Mouse (Mus musculus) stomach, postnatal 0 days (tissue): ENCODE measurements around the gene Upp2. TPM values are rescaled to one million over a fixed set of nuclear protein-coding genes. Genes with fewer than 3 reads are reported as not detected.

Experiments
- ATAC-seq: fragments of 200-750 bp; cut with Nextera tagmentation; 2 replicates; pipeline ENCODE4 v1.8.0; 2017; ENCODE audit not compliant: low FRiP score, low TSS enrichment
- DNase-seq: peaks from one replicate; pipeline ENCODE4 v3.0.0-alpha.2; 2016; ENCODE audit warnings: low spot score
- H3K27ac ChIP-seq: fragments of 300-500 bp; sonication (generic); replicated peaks from 2 replicates; pipeline ENCODE4 v1.5.1; 2014; ENCODE audit warnings: mild to moderate bottlenecking, control low read depth
- H3K27me3 ChIP-seq: fragments of 300-500 bp; sonication (generic); 2 replicates; pipeline ENCODE4 v1.6.1; 2014; ENCODE audit warnings: low read length; ENCODE audit not compliant: control insufficient read depth, insufficient read depth
- H3K36me3 ChIP-seq: fragments of 300-500 bp; sonication (generic); 2 replicates; pipeline ENCODE4 v1.6.1; 2014; ENCODE audit warnings: low read length, mixed read lengths; ENCODE audit not compliant: control insufficient read depth, insufficient read depth
- H3K4me1 ChIP-seq: fragments of 300-500 bp; sonication (generic); replicated peaks from 2 replicates; pipeline ENCODE4 v1.6.1; 2014; ENCODE audit warnings: antibody characterized with exemption; ENCODE audit not compliant: control insufficient read depth, insufficient read depth
- H3K4me2 ChIP-seq: fragments of 300-500 bp; sonication (generic); replicated peaks from 2 replicates; pipeline ENCODE4 v1.6.1; 2014; ENCODE audit warnings: low read depth, mild to moderate bottlenecking, control low read depth, moderate library complexity
- H3K4me3 ChIP-seq: fragments of 300-500 bp; sonication (generic); 2 replicates; pipeline ENCODE4 v1.5.1; 2014; ENCODE audit warnings: low read depth, low read length, control low read depth
- H3K9ac ChIP-seq: fragments of 300-500 bp; sonication (generic); 2 replicates; pipeline ENCODE4 v1.6.1; 2014; ENCODE audit warnings: mild to moderate bottlenecking, low read length, control low read depth, mixed read lengths
- H3K9me3 ChIP-seq: fragments of 300-500 bp; sonication (generic); 2 replicates; pipeline ENCODE4 v1.6.1; 2016; ENCODE audit warnings: low read length; ENCODE audit not compliant: control insufficient read depth
- CTCF ChIP-seq: IDR thresholded peaks from 2 replicates; pipeline ENCODE4 v1.5.1; 2016; ENCODE audit warnings: antibody characterized with exemption, low read depth, mild to moderate bottlenecking, moderate library complexity
- EP300 ChIP-seq: optimal IDR thresholded peaks from 2 replicates; pipeline ENCODE3; 2016; ENCODE audit warnings: antibody characterized with exemption
- WGBS: fragments of 180-500 bp; shearing (Covaris S2); extraction: QIAGEN DNeasy Blood & Tissue Kit; methylation state at CpG from one replicate; pipeline ENCODE4 v1.1.7; 2014; 5-methylcytosine and 5-hydroxymethylcytosine counted together
- polyA plus RNA-seq: library from polyadenylated mRNA; unstranded; fragments of >200 nt; fragmentation: Nextera tagmentation; extraction: Ambion mirVana; gene quantifications from 2 replicates; pipeline ENCODE4 v1.2.1, GENCODE M21; 2015

The Upp2 gene
- polyA plus RNA-seq, 1 experiment from 2014 or later, result 6.1 TPM

- no peak overlapping the region for H3K9ac ChIP-seq
Observed at GRCm38 (mm10) chr2:58707676-58708075, 140.6 kb downstream of the Upp2 start.

GRCm38 (mm10) chr2:58710234-58710633 is 143.1 kb downstream of the Upp2 start:
- 22% methylated on average over 5 of the region's 5 CpGs for WGBS
- no peaks in the 10 kb centered on the region for H3K4me1 ChIP-seq
- TF ChIP-seq EP300 (no peak), CTCF (peak; percentile 28)
- DNase-seq, result no peak
- peak; percentile 75; the same call in 1 of the 2 replicates for ATAC-seq
- no peaks in the 10 kb centered on the region for H3K27me3 ChIP-seq
- no peak overlapping the region for H3K4me2 ChIP-seq
- no peaks in the 10 kb centered on the region for H3K9me3 ChIP-seq
- H3K36me3 ChIP-seq, result no peaks in the 10 kb centered on the region
- no peak overlapping the region for H3K27ac ChIP-seq
- H3K4me3 ChIP-seq, result no peak overlapping the region
- no peak overlapping the region for H3K9ac ChIP-seq

More at GRCm38 (mm10) chr2:58707676-58708075, 140.6 kb downstream of the Upp2 start:
- Histone ChIP-seq H3K27me3 (no peaks in the 10 kb centered on the region), H3K36me3 (no peaks in the 10 kb centered on the region), H3K27ac (no peak overlapping the region), H3K4me2 (no peak overlapping the region), H3K4me1 (no peaks in the 10 kb centered on the region), H3K4me3 (no peak overlapping the region), H3K9me3 (no peaks in the 10 kb centered on the region)
- ATAC-seq (no peak), DNase-seq (no peak)
- TF ChIP-seq EP300 (no peak), CTCF (no peak)
- WGBS, result 78% methylated on average over 3 of the region's 3 CpGs

GRCm38 (mm10) chr2:58711049-58711448 is 144.0 kb downstream of the Upp2 start:
- Histone ChIP-seq H3K9ac (no peak overlapping the region), H3K9me3 (no peaks in the 10 kb centered on the region), H3K4me1 (no peaks in the 10 kb centered on the region), H3K4me2 (no peak overlapping the region), H3K27ac (0 out of 2 replicates have a peak overlapping the region, but pooled peaks have one; percentile 9), H3K27me3 (no peaks in the 10 kb centered on the region), H3K36me3 (no peaks in the 10 kb centered on the region), H3K4me3 (no peak overlapping the region)
- ATAC-seq (no peak), DNase-seq (no peak)
- no peak for TF ChIP-seq CTCF
- TF ChIP-seq EP300, result no peak
- 83% methylated on average over 4 of the region's 4 CpGs for WGBS

- H3K9me3 ChIP-seq, result no peaks in the 10 kb centered on the region
- ATAC-seq, result no peak
- no peak overlapping the region for H3K27ac ChIP-seq
- no peak overlapping the region for H3K4me2 ChIP-seq
- 63% methylated on average over 2 of the region's 2 CpGs for WGBS
- H3K27me3 ChIP-seq, result no peaks in the 10 kb centered on the region
- H3K4me1 ChIP-seq, result no peaks in the 10 kb centered on the region
- no peaks in the 10 kb centered on the region for H3K36me3 ChIP-seq
- no peak for DNase-seq
- no peak overlapping the region for H3K9ac ChIP-seq
- no peak overlapping the region for H3K4me3 ChIP-seq
- no peak for TF ChIP-seq EP300
- TF ChIP-seq CTCF, result no peak
Observed at GRCm38 (mm10) chr2:58711491-58711890, 144.4 kb downstream of the Upp2 start.

- Histone ChIP-seq H3K36me3 (no peaks in the 10 kb centered on the region), H3K27me3 (no peaks in the 10 kb centered on the region), H3K4me1 (no peaks in the 10 kb centered on the region), H3K9me3 (no peaks in the 10 kb centered on the region), H3K4me3 (no peak overlapping the region), H3K27ac (no peak overlapping the region), H3K4me2 (no peak overlapping the region), H3K9ac (no peak overlapping the region)
- no peak for ATAC-seq
- TF ChIP-seq EP300 (no peak), CTCF (no peak)
- 30% methylated on average over 5 of the region's 5 CpGs for WGBS
- peak; percentile 65 for DNase-seq
Observed at GRCm38 (mm10) chr2:58711935-58712334, 144.8 kb downstream of the Upp2 start.

- TF ChIP-seq EP300, result no peak
- no peak for TF ChIP-seq CTCF
- no peak for DNase-seq
- Histone ChIP-seq H3K36me3 (no peaks in the 10 kb centered on the region), H3K4me2 (no peak overlapping the region), H3K4me3 (no peak overlapping the region), H3K9ac (no peak overlapping the region), H3K27ac (no peak overlapping the region), H3K9me3 (no peaks in the 10 kb centered on the region), H3K27me3 (no peaks in the 10 kb centered on the region), H3K4me1 (no peaks in the 10 kb centered on the region)
- no peak for ATAC-seq
- WGBS, result 63% methylated on average over 3 of the region's 3 CpGs
Observed at GRCm38 (mm10) chr2:58717898-58718297, 150.8 kb downstream of the Upp2 start.
